ENCODE assay signal across 16 mouse cellular contexts in the genomic region with DNA sequence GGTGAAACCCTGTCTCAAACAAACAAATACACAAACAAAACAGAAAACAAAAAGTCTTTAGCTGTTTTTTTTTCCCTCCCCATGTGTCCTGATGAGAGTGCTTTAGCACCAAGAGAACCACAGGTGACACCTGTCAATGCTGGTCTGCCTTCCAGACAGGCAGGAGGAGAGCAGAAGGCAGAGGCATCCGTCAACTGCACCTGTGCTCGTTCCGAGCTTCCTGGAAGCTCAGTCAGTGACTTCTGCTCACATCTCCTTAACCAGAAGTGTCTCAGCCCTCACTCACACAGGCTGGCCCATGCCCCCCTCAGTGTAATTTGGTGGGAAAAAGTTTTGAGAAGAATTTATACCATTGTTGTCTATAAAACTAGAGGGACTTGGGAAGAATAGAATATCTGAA.
"Had no signal": no experiment of that assay in that cellular context is flagged by ENCODE, and none has a peak within 500 bp of the region (broad histone marks: within the 10 kb centered on the region; RNA-seq: fewer than 3 reads in every experiment).

No protein-coding gene starts in this region.

- DNase-seq: kidney, adult 2 months; kidney, postnatal 25 days; layer of hippocampus, adult 9-11 months; layer of hippocampus, postnatal 36 days; liver, postnatal 0 days; lung, embryonic 14.5 days had no signal

- H3K36me3 ChIP-seq: limb, embryonic 15.5 days; midbrain, embryonic 12.5 days had no signal

- H3K27ac ChIP-seq: kidney, postnatal 0 days; layer of hippocampus, adult 2 months; left cerebral cortex, adult 2 months; limb, embryonic 12.5 days; limb, embryonic 15.5 days; liver, embryonic 14.5 days; macrophage; midbrain, embryonic 12.5 days had no signal

- H3K27me3 ChIP-seq: limb, embryonic 12.5 days; limb, embryonic 15.5 days; midbrain, embryonic 12.5 days had no signal

- H3K9me3 ChIP-seq: limb, embryonic 15.5 days had no signal

- H3K4me3 ChIP-seq: layer of hippocampus, adult 2 months; left cerebral cortex, adult 2 months; limb, embryonic 12.5 days; limb, embryonic 15.5 days; midbrain, embryonic 12.5 days had no signal

- ATAC-seq: liver, postnatal 0 days; lung, postnatal 0 days had no signal

- H3K9ac ChIP-seq: limb, embryonic 12.5 days; limb, embryonic 15.5 days; liver, embryonic 14.5 days; liver, postnatal 0 days; lung, embryonic 14.5 days; midbrain, embryonic 12.5 days had no signal

- H3K4me2 ChIP-seq: limb, embryonic 12.5 days; limb, embryonic 15.5 days; liver, embryonic 11.5 days; lung, embryonic 14.5 days; midbrain, embryonic 12.5 days had no signal
